Mouse (Mus musculus) myocyte (in vitro differentiated cells): ENCODE measurements at regions not wholly inside any gene's neighbourhood (a gene's known extent, or its start where the extent isn't known, plus 50 kb on each side); places are given as distances from the start of the nearest gene placed in this dataset.

Experiments
- POLR2A ChIP-seq: IDR thresholded peaks from one replicate; pipeline ENCODE4 v1.6.1; 2011; ENCODE audit warnings: low read depth, mild to moderate bottlenecking, control low read depth, moderate library complexity; ENCODE audit not compliant: insufficient read length
- SRF ChIP-seq: IDR thresholded peaks from one replicate; pipeline ENCODE4 v1.6.1; 2011; ENCODE audit warnings: low read depth; ENCODE audit not compliant: control insufficient read depth, insufficient read length

- no peak for TF ChIP-seq POLR2A
- no peak for TF ChIP-seq SRF
Measured at GRCm38 (mm10) chr14:24877853-24878252, 390.9 kb downstream of the Rps24 start.
